Mouse (Mus musculus): ENCODE data around the gene Coro2a.

Gene Coro2a

DNA sequence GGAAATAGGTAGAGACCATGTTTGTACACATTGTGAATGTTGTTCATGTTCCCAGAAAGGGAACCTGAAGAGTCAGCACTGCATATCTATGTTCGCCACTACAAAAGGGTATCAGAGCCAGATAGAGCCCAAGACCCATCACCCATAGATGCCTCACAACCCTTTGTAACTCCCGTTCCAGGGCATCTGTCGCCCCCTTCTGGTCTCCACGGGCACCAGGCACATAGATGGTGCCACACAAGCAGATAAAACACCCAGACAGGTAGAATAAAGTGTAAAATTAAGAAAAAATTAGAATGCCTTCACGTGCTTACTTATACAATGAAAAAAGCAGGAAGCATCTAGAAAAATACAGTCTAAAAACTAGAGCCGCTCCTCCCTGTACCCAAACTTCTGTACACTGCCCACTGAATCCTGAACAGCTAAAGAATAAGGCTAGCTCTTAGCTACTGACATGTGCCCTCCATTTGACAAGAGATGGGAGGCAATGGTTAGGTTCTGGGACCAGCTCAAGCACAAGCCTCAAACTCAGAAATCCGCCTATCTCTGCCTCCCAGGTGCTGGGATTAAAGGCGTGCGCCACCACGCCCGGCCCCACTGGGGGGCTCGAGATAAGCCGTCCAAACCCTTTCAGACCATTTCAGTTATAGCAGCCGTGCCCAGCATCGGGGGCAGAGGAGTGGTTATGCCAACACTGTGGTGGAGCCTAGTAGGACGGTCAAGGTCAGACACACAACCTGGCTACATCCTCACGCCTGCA is 75.0 kb downstream of the Coro2a start:
- no peak for DNase-seq (ENCODE audit: low spot score)

DNA sequence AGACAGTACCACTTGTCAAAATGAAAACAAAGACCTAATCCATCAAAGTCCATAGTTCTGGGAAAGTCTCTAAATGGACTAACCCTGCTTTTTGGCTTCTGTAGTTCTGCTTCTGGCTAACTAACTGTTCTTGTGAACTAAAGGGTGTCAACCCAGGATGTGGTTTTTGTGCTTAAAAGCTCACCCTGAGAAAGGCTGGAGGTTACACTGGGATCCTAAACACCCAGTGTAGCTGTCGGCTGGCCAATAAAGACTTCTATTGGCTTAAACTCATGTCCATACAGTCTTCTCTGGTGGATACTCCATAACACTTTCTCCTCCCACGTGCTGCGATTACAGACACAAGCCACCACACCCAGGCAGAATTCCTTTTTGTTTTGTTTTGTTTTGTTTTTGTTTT is 75.8 kb downstream of the Coro2a start:
- no peak for DNase-seq (ENCODE audit: low spot score)

DNA sequence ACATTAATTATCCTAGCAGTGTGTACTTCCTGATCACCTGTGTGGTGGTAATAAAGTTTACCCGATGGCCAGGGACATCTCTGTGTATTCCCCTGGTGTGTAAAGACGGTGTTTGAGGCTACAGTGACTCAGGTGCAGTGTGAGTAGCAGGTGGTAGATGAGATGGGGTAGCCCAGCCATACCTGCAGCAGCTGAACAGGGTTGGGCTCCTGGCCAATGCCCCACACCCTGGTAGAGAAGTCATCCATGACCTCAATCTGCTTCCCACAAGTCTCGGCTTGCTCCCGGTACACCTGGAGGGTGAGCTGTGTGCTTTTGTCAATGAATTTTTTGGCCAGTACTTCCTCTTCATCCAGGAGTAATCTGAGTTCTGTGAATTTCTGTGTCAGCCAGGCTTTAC is 78.7 kb downstream of the Coro2a start:
- no peak for DNase-seq (ENCODE audit: low spot score)

DNA sequence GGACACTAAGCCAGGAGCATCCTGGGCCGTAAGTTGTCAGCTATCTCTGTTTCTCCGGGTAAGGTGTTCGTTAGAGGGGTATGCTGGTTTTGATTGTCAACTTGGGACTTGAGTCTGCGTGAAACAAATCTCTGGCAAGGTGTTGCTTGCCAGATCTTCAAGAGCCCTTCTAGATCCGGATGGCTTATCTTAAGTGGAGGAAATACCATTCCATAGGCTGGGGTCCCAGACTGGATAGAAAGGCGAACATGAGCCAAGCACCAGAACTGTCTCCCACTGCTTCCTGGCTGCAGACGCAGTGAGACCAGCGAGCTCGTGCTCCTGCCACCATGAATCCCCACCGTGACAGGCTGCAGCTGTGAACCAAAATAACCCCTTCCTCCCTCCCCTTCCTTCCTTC is 80.5 kb downstream of the Coro2a start:
- DNase-seq (ENCODE audit: low spot score): no peak

DNA sequence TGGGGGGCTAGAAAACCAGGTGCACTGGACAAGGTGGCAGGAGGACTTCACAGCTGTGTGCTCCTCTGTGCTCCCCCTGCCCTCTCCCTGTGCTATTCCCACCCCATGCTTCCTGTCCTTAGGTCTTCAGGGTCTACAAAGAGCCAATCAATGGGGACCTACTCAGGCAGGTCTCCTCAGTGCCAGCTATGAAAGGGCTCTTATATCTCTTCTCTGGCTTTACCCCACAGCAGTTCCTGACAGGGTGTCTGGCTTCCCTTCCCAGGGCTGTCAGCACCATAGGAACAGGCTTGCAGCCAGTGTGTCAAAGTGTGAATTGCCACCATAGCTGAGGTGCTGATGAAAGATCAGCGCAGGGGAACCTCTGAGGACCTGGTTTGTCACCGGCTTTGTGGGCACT is 81.5 kb downstream of the Coro2a start:
- no peak for DNase-seq (ENCODE audit: low spot score)

DNA sequence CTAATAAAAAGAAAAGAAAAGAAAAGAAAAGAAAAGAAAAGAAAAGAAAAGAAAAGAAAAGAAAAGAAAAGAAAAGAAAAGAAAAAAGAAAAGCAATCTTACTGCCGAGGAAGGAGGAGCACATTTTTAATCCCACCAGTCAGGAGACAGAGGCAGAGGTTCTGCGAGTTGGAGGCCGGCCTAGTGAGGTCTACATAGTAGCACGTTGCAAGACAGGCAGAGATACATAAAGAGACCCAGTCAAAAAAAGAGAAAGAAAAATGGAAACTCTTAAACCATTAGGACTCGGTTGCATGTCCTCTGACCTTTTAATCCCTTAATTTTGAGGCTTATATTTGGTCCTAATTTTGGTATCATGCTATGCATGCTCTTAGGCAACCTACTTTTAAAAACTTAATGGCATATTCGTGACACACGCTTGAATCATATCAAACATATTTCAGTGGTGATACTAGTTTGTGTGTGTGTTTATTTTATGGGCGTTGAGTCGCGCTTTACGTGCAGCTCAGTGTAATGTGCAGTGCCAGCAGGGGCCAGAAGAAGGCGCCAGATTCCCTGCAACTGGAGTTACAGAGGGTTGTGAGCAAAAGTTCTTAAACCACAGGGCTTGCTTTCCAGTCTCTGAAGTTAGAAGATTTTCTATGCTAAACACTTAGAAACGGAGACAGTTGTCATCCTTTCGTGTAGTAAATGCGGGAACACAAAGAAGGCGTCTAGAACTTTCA is 94.1 kb downstream of the Coro2a start:
- DNase-seq (ENCODE audit: low spot score): peak; percentile 77

DNA sequence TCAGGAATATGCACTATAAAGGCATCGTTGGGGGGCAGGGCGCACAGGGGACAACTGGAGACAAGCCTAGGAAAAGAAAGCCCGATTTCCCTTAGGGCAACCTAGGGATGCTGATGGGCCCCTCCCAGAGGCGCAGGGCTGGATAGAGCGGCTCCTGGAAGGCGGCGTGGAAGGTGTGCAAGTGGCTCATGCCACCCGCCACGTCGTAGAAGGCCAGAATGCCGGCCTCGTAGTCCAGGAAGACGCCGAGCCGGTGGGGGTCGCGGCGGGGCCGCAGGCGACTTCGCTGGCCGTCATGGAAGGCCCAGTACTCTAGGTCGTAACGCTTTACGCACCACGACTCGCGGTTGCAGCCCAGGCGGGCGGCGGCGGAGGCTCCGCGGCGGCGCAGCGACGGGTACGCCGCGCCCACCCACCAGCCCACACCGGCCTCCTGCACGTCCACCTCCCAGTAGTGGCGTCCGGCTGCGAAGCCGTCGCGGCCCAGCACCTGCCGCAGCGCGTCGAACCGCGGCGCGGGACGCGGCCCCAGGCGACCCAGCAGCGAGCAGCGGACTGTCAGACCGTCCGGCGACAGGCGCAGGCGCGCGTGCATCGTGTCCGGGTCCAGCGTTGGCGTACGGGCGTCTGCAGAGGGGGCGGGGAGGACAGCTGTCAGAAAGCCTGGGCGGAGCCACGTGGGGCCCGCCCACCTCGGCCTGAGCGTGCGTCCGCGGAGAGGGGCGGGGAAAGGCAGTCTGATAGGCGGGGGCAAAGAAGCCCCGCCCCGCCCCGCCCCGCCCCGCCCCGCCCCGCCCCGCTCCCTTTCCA is 95.0 kb downstream of the Coro2a start:
- peak; percentile 96 for DNase-seq (ENCODE audit: low spot score)

DNA sequence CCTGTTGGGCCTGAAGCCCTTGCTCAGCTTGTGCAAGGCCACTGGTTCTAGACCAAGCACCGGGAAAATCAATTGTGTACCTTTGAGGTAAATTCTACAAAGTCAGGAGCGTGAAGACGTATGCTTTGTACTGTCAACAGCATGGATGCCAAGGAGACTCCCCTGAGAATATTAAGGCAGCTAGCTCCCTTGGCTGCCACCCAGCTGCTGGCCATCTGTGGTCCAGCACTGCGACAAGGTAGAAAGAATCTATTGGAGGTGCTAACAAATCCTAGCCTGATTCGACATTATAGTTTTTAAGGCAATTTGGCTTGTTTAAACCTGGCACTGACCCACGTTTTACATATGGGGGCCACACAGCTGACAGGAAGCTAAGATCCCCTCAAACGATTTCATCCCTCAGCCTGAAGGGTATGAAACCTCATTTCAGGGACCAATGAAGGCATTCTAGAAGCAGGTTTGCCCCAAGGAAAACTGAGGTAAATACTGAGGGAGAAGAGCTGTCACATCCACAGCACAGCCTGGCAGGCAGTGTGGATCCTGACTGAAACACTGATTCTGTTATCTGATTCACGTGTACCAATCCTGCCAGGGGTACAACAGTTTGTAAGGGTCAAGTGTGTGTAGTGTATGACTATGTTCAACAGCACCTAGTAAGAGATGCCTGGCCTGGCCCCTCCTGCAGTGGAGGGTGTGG is 96.5 kb downstream of the Coro2a start:
- DNase-seq (ENCODE audit: low spot score): no peak

DNA sequence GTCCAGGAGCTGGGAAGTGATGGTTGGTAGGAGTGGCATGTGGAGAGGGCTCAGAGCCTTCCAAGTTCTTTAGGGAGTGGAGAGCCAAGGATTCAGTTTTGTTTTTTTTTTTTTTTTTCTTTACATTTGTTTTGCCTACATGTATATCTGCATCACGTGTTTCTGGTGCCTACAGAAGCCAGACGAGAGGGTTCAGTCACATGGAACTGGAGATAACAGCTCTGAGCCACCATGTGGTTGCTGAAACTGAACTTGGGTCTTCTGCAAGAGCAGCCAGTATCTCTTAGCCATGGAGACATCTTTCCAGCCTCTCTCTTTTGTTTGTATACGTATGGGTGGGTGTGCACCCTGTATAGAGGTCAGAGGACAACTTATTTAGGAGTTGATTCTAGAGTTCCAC is 98.1 kb downstream of the Coro2a start:
- DNase-seq (ENCODE audit: low spot score): no peak

DNA sequence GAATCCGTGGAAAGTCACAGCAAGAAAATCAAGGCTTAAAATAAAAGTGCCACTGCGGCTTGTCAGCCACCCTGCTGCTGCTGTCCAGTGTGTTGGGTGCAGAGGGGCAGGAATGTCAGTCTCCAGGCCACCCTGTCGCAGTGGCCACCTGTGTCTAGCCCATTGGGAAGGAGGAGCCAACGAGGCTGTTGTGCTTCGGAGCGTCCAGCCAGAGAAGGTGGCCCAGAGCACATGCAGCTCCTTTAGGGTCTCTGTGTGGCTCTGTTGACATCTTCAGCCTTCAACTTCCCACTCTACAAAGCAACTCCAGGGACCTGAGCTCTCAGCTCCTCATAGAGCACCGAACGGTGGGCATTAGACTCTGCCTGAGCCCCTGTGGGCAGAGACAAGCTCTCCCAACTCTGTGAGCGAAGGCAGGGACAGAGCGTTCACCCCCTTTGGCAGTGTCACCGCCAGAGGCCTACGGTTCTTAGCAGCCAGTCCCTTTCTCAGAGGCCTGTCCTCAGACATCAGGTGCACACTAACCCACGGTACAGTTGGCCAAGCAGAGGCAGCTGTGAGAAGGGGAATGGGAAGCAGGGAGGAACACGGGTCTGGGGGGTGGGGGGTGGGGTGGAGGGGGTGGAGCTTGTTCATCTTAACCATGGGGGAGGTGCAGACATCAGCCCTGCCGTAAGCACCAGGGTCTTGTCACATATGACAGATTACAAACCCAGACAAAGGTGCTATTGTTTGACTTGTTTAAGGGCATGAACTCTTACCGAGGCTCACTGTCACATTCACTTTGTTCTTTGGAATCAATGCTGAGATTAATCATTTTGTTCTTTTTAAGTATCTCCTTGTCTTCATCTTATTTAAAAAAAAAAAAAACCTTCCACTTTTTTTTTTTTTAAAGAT is 99.1 kb downstream of the Coro2a start:
- DNase-seq (ENCODE audit: low spot score): no peak

DNA sequence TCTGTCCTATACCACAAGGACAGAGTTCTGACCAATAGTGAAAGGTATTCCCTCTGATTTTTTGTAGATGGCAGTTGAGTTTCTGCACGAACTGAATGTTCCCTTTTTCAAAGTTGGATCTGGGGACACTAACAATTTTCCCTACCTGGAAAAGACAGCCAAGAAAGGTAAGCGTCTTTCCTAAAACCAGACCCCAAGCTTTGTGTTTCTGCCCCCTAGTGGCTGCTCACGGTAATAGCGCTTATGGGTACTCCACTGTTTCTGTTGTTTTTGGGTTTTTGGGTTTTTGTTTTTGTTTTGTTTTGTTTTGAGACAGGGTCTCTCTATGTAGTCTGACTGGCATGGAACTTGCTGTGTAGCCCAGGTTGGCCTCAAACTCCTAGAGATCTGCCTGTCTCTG is 103.0 kb downstream of the Coro2a start:
- DNase-seq (ENCODE audit: low spot score): no peak

DNA sequence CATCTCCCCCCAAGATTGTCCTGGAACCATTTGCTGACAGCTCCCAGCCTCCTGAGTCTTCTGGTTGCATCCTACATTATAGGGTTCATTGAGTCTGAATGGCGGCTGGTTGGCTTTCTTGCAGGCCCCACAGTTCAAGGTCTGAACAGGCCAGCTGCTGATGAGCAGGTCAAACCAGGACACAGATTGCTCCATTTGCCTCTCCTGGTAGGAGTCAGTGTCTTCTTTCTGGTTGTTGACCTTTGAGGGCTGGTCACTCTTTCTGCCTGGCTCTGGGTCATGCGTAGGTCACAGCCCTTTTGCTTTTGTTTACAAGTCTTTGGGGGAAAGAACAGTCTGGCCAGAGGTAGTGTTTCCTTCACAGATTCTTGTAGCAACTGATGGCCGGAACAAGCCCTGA is 103.5 kb downstream of the Coro2a start:
- DNase-seq (ENCODE audit: low spot score): no peak

DNA sequence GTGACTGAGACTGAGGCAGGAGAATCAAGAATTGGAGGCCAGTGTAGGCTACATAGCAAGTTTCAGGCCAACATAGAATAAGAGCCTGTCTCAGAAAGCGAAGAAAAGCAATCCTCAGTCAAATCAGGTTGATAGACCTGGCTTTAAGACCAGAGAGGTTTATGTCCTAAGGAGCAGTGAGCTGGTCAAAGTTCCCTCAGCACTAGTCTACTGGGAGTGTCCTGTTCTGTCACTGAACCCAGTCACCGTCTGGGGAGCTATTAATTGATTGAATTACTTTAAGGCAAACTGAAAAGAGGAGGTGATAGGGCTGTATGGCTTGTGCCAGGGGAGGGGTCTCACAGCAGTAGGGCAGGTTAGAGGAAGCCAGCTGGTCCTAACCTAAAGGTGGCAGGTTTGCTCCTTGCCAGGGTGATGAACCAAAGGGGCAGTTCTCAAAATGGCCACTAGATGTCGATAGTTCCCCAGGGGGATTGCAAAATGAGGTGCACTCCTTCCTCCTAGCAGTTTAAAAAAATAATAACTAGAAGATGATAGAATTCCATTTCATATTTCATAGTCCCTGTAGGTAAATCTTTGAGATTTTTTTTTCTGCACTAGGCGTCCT is 104.6 kb downstream of the Coro2a start:
- DNase-seq (ENCODE audit: low spot score): peak; percentile 75

DNA sequence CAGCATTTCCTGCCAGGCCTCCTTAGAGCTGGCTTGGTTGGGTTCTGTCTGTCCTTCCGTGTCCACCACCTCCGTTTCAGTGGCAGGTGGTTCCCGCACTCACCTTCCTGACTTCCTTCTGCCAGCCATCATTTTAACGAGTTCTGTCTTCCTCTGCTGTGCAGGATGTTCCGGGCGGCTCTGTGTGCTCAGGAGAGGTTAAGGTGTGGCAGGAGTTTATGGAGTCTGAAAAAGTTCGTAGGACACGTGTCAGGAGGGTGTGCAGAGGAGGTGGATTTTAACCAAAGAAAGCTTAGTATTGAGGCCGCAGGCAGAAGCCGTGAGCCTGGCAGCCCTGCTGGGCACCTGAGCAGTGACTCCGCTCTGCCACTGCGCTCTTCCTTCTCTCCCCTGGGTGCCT is 106.5 kb downstream of the Coro2a start:
- no peak for DNase-seq (ENCODE audit: low spot score)

DNA sequence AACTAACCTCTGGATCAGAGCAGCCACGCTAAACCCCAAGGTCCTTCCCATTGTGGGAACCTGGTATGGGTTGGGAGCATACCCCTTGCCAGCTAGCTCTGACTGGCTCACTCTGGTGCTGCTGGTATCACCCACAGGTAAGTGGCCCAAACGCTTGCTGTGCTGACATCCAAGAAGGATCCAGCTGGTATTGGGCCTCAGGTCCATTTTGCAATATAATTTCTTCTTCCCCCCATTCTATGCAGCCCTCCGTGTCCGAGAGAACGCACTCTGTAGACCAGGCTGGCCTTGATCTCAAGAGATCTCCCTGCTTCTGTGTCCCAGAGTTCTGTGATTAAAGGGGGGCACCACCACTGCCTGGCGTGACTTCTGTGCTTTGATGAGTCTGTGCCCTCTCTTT is 108.9 kb downstream of the Coro2a start:
- no peak for DNase-seq (ENCODE audit: low spot score)

DNA sequence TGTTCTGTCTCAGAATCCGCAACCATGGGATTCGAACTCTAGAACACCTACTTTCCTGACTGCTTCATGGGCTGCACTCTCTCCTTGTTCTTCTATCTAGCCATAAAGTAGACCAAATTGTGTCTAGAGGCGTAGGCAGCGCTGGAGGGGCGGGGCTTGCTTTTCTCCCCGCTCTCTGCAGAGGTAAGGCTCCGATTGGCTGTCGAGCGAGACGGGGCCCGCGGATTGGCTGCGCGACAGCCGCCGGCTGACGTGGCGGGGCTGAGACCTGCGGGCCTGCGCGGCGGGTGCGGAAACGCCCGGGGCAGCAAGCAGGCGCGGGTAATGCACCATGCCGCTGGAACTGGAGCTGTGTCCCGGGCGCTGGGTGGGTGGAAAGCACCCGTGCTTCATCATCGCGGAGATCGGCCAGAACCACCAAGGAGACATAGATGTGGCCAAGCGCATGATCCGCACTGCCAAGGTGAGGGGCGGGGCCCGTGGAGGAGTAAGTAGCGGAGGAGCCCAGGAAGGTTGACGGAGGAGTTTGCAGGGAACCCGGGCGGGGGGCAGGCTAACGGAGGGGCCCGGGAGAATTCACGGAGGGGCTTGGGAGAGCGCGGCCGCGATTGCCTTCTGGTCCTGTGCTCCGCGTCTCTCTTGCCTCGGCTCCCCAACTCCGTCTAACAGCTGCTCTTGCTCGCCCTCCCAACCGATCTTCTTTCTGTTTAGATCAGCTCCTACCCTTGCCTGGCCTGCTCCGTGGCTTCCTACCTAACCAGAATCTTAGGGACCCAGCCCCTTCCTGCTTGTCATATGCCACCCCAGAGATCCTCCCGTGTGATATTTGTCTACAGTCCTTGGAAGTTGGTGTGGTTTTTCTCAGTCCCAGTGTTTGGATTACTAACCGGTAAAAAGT is 112.7 kb downstream of the Coro2a start, which contains the start of gene Nans:
Nans (plus strand) TSS at position 221 of the 898 bp plus-strand sequence.
- DNase-seq (ENCODE audit: low spot score): peak; percentile 93

DNA sequence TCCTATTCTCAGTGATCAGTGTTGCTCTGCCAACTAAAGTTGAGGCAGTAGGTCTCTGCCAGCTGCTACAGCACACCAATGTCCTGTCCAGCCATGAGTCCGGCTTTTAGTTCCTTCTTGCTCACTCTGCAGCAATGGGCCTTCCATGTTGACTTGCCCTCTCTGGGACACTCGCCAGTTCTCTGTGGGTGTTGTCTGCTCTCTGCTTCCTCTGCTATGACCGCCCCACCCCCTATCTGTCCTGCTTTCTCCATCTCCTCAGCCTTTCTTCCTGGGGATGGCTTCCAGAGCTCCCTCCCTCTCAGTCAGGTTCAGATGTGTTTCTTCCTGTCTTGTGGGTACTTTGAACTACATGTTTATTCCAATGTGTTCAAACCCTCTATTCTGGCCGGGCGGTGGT is 114.7 kb downstream of the Coro2a start:
- DNase-seq (ENCODE audit: low spot score): peak; percentile 67
